Mouse (Mus musculus): Measurements from ENCODE around the gene Brpf1.

DNA sequence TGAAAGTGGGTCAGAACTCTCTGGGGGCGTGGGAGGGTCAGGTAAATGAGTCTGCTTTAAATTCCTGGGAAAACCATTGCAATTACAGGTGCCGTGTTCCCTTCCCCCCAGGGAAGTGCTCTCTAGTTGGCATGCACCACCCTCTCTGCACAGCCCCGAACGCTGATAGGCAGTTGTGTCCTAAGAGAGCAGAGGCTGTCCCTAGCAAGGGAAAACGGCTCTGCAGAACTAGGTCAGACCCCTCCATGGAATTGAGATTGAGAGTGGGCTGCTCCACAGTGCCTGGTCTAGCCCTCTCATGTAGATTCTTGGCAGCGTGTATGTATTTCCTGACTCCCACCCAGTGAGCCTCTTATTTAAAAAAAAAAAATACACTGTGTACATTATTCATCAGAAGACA is 43.4 kb upstream of the Brpf1 start:
- TF ChIP-seq GATA1 (IDR thresholded peaks at IDR 0.05; ENCODE audit: low read length) (no peak), TAL1 (IDR thresholded peaks at IDR 0.05; ENCODE audit: low read length) (no peak)

All from erythroblast, embryonic 14.5 days (primary cell).